Mouse (Mus musculus): ENCODE measurements around the gene Arhgap36. TPM values are rescaled to one million over a fixed set of nuclear protein-coding genes. Genes with fewer than 3 reads are reported as not detected.

Gene Arhgap36
- total RNA-seq (2021): 1 to 10 TPM; 1.6 to 2.4 TPM

GRCm38 (mm10) chrX:49463442-49463970 is at the start of gene Arhgap36:
Gene Arhgap36 (plus strand): TSS chrX:49463945.
- no peak for DNase-seq
- intact Hi-C loops (cut with DNase I): no loop called here

DNA sequence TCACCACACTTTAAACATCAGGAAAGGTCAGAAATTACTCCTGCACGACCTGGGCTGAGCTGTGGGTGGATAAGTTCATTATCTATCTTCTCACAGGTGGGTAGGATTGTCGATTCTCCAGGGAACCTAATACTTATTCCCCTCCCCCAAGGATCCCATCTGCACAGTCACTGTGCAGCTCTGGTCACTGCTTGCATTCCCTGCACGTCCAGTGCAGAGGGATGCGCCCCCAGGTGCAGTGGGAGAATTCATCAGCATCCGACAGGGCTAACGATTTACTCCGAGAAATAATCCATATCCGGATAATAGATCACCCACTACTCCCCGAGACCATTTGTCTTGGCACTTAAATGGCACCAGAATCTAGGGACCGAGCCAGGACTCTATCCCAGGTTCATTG is 6.0 kb upstream of the Arhgap36 start:
- DNase-seq: no peak
- intact Hi-C loops (cut with DNase I): no loop called here

DNA sequence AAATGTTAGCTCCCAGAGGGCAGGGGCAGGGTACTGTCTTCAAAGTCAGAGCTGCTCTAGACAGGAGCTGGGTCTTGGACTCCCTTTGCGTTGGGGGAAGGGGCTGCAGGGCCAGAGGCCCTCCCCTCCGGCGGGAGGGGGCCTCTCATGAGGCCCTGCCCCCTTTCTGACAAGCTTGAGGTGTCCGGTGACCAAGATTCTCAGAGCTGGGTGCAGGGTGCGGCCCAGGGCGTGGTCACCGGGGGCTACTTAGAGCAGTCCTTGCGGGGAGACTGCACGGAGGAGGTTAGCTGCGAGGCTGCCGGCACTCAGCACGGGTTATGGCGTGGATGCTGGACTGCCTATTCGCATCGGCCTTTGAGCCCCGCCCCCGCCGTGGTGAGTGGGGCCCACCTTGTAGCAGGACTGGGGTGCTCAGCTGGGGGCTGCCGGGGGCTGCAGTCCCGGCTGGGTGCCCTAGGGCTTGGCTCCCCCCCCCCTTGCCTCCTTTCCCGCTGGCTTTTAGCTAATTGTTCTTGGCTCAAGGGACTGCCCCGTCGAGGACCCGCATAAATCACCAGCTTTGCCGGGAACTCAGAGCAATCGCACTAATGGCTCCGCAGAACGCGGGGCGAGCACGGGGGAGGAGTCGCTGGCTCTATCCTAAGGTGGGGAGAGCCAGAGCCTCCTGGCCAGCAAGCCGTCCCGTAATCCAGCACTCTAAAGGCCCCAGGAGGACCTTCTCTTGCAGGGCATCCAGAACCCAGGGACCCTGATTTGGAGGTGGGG is 6.7 kb downstream of the Arhgap36 start:
- no peak for DNase-seq
- intact Hi-C loops (cut with DNase I): no loop called here

DNA sequence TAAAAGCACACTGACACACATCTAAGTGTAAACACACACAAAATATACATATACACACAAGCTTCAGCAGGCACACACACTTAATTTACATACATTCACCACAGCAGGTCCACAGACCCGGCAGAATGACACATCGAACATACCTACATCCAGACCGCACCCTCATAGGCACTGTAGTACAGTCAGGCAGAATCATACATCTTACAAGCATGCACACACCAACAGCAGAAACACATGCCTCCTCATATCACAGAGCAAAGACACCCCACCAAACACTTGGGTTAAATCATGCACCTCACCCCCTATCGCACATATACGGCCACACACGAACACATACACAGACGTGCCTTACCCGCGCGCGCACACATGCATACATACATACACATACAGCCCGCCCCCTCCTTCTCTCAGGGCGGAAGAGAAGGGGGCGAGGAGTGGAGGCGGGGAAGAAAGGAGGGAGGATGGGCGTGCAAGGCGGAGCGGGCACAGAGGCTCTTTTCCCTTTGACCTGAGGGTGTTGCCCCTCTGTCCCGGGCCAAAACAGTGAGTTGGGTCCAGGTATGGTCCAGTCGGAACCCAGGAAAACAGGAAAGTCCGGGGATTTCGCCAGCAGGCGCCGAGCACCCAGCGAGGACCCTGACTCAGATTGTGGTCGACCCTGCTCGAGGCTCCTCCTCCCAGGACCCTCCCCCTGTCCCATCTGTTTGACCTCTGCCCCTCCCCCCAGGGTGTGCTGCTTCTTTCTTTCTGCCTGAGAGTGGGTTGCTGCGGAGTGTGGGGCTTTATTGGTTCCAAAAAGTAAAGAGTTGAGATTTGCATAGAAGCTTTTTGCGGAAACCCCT is 16.4 kb downstream of the Arhgap36 start:
- intact Hi-C loops (cut with DNase I): no loop called here
- peak; percentile 25 for DNase-seq

DNA sequence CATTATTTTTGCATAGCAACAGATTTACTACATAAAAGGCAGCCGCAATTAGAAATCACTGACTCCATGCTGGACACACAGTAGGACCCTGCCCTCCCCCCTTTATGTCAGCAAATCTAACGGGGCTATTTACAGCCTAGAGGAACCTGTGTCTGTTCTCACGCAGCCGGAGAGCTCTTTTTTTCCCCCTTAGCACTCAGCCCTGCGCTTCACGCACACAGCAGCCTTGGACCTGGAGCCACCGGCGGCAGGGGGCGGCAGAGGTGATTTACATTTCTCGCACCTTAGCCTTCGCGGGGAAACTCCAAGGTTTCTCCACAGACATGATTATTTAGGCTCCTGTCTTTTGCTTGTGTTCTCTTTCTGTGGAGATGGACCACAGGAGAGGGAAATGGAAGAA is 17.1 kb downstream of the Arhgap36 start:
- intact Hi-C loops (cut with DNase I): no loop called here
- peak; percentile 13 for DNase-seq

GRCm38 (mm10) chrX:49489141-49489540 is 25.4 kb downstream of the Arhgap36 start:
- DNase-seq: no peak
- intact Hi-C loops (cut with DNase I): no loop called here

DNA sequence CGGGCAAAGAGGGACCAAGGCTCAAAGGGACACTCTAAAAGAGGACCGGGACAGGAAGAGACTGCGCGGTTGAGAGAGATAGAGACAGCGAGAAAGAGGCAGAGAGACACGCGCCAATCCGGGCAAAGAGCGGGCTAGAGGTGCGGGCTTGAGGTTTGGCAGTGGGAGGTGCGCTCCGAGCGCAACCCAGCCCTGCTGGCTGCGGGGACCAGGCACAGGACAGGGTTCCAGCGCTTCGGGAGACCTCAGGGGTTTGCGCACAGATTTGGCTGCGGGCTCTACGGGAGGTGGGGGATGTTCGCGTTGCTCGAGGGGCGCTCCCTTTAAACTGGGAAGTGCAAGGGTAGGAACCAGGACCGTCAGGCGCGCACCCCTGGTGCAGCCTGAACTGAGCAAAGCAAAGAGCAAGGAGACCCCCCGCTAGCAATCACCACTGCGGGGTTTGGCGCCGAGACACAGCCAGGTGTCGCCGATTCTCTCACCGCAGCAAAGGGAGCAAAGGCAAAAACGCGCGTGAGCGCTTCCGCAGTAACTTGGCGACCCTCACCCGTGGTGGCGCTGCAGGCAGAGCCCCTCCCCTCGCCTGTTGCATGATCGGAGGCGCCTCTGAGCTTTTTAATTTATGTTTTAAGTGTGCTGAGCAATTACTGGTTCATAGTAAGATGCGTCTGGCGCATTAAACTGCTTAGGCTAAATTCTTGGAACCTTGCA is 30.1 kb downstream of the Arhgap36 start:
- intact Hi-C loops (cut with DNase I): no loop called here
- DNase-seq: no peak

Other genes starting within 250 kb of the Arhgap36 start
- 10 to 100 TPM; 10.2 to 12.3 TPM for gene Enox2, start 175.7 kb upstream of the Arhgap36 start, total RNA-seq (2021)
- gene Olfr1320, start 208.4 kb downstream of the Arhgap36 start, total RNA-seq (2021): not detected